Mouse (Mus musculus) limb, embryonic 15.5 days (tissue): ENCODE data around the gene Skp1a. TPM values are rescaled to one million over a fixed set of nuclear protein-coding genes. Genes with fewer than 3 reads are reported as not detected.

ENCODE experiments used
- ATAC-seq: fragments of 200-750 bp; cut with Nextera tagmentation; 2 replicates; pipeline ENCODE4 v1.8.0; 2017; ENCODE audit warnings: low read depth, moderate TSS enrichment; ENCODE audit not compliant: insufficient number of reproducible peaks, low FRiP score, low TSS enrichment
- H3K27ac ChIP-seq: fragments of 300-500 bp; sonication (generic); 2 replicates; pipeline ENCODE4 v1.5.1; 2015; ENCODE audit warnings: moderate library complexity, mild to moderate bottlenecking, inconsistent platforms
- H3K27me3 ChIP-seq: fragments of 300-500 bp; sonication (generic); 2 replicates; pipeline ENCODE4 v1.6.1; 2015; ENCODE audit warnings: inconsistent platforms
- H3K36me3 ChIP-seq: fragments of 300-500 bp; sonication (generic); 2 replicates; pipeline ENCODE4 v1.6.1; 2015; ENCODE audit warnings: inconsistent platforms
- H3K4me1 ChIP-seq: fragments of 300-500 bp; sonication (generic); 2 replicates; pipeline ENCODE4 v1.6.1; 2015; ENCODE audit warnings: inconsistent platforms
- H3K4me2 ChIP-seq: fragments of 300-500 bp; sonication (generic); 2 replicates; pipeline ENCODE4 v1.6.1; 2015; ENCODE audit warnings: mild to moderate bottlenecking, inconsistent platforms
- H3K4me3 ChIP-seq: fragments of 300-500 bp; sonication (generic); 2 replicates; pipeline ENCODE4 v1.5.1; 2015; ENCODE audit warnings: mild to moderate bottlenecking, inconsistent platforms
- H3K9ac ChIP-seq: fragments of 300-500 bp; sonication (generic); 2 replicates; pipeline ENCODE4 v1.6.1; 2015; ENCODE audit warnings: inconsistent platforms
- H3K9me3 ChIP-seq: fragments of 300-500 bp; sonication (generic); 2 replicates; pipeline ENCODE4 v1.6.1; 2016; ENCODE audit warnings: inconsistent platforms
- WGBS: fragments of 180-500 bp; shearing (Covaris S2); methylation state at CpG from one replicate; pipeline ENCODE4 v1.1.7; 2015; 5-methylcytosine and 5-hydroxymethylcytosine counted together
- polyA plus RNA-seq: library from polyadenylated mRNA; unstranded; fragments of >200 nt; fragmentation: Nextera tagmentation; extraction: Ambion mirVana; gene quantifications from 2 replicates; pipeline ENCODE4 v1.2.1, GENCODE M21; 2015

Gene Skp1a
- polyA plus RNA-seq, 1 experiment from 2014 or later, result 744 TPM

GRCm38 (mm10) chr11:52273183-52273941, 41.6 kb downstream of the Skp1a start:
- Histone ChIP-seq H3K4me1 (peaks cover 16% of the 10 kb centered on the region), H3K4me3 (no peak overlapping the region), H3K9ac (no peak overlapping the region), H3K36me3 (no peaks in the 10 kb centered on the region), H3K4me2 (no peak overlapping the region), H3K27me3 (no peaks in the 10 kb centered on the region), H3K9me3 (no peaks in the 10 kb centered on the region), H3K27ac (no peak overlapping the region)
- WGBS, result 42% methylated on average over 11 of the region's 11 CpGs
- peak; percentile 22; the same call in 1 of the 2 replicates for ATAC-seq

DNA sequence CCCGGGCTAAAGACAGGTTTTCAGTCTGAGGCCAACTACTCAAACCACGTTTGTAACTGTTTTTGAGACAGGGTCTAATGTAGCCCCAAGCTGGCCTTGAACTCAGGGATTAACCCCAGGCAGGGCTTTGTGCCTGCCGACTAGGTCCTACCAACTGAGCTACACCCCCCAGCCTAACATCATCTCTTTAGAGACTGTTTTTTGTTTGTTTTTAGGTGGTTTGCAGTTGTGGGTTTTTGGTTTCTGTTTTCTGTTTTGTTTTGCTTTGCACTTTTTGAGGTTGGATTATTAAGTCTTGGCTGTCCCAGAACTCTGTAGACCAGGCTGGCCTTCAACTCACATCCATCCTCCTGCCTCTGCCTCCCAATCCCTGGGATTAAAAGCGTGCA, 42.1 kb downstream of the Skp1a start:
- no peak for ATAC-seq
- H3K9ac ChIP-seq, result no peak overlapping the region
- no peaks in the 10 kb centered on the region for H3K27me3 ChIP-seq
- WGBS, result 73% methylated on average over 4 of the region's 4 CpGs
- H3K27ac ChIP-seq, result no peak overlapping the region
- no peaks in the 10 kb centered on the region for H3K9me3 ChIP-seq
- H3K4me3 ChIP-seq, result no peak overlapping the region
- 0 out of 2 replicates have a peak, but pooled peaks cover 2% of the 10 kb centered on the region for H3K36me3 ChIP-seq
- H3K4me1 ChIP-seq, result peaks cover 16% of the 10 kb centered on the region
- no peak overlapping the region for H3K4me2 ChIP-seq

DNA sequence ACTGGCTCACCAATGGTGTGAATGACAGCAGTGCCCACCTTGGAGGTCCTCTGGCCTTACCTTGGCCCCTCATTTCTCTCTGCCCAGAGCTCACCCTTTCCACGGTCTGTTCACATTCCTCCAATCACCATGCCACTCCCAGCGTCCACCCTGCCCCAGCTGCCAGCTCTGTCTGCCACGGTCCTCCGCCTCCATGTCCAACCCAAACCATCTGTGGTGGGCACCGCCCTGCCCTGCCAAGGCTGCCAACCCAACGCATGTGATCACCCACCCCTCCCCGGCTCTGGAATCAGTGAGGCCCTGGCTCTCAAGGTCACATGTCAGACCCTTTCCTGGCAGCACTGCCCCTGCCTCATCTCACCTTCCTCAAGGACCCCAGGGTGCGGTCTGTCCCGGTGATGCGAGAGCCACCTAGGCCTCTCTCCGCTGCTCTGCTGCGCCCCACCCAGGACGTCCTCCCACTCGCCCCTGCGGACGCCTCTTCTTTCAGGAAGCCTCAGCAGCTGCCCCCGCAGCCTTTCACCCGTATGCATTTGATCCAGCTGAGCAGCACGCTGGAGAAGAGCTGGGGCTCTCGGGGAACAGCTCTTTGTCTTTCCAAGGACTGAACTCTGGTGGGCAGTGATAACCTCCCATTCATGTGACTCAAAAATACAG, 42.8 kb downstream of the Skp1a start:
- Histone ChIP-seq H3K4me1 (peaks cover 16% of the 10 kb centered on the region), H3K27me3 (no peaks in the 10 kb centered on the region), H3K9ac (no peak overlapping the region), H3K9me3 (no peaks in the 10 kb centered on the region), H3K36me3 (0 out of 2 replicates have a peak, but pooled peaks cover 2% of the 10 kb centered on the region), H3K4me3 (no peak overlapping the region), H3K4me2 (no peak overlapping the region), H3K27ac (no peak overlapping the region)
- 85% methylated on average over 20 of the region's 20 CpGs for WGBS
- ATAC-seq, result no peak

- no peak for ATAC-seq
- H3K27ac ChIP-seq, result no peak overlapping the region
- 85% methylated on average over 8 of the region's 8 CpGs for WGBS
- no peak overlapping the region for H3K9ac ChIP-seq
- H3K9me3 ChIP-seq, result no peaks in the 10 kb centered on the region
- no peak overlapping the region for H3K4me2 ChIP-seq
- H3K36me3 ChIP-seq, result 0 out of 2 replicates have a peak, but pooled peaks cover 2% of the 10 kb centered on the region
- no peak overlapping the region for H3K4me3 ChIP-seq
- no peaks in the 10 kb centered on the region for H3K27me3 ChIP-seq
- H3K4me1 ChIP-seq, result peaks cover 16% of the 10 kb centered on the region
These were observed 43.6 kb downstream of the Skp1a start for GRCm38 (mm10) chr11:52275366-52275765.

- Histone ChIP-seq H3K4me2 (no peak overlapping the region), H3K27me3 (peaks cover 3% of the 10 kb centered on the region; the same call in 1 of the 2 replicates), H3K27ac (no peak overlapping the region), H3K4me3 (no peak overlapping the region), H3K36me3 (0 out of 2 replicates have a peak, but pooled peaks cover 2% of the 10 kb centered on the region), H3K9me3 (no peaks in the 10 kb centered on the region), H3K9ac (no peak overlapping the region), H3K4me1 (peaks cover 16% of the 10 kb centered on the region)
- WGBS, result 82% methylated on average over 9 of the region's 9 CpGs
- no peak for ATAC-seq
These were observed 44.2 kb downstream of the Skp1a start for GRCm38 (mm10) chr11:52275774-52276555.

DNA sequence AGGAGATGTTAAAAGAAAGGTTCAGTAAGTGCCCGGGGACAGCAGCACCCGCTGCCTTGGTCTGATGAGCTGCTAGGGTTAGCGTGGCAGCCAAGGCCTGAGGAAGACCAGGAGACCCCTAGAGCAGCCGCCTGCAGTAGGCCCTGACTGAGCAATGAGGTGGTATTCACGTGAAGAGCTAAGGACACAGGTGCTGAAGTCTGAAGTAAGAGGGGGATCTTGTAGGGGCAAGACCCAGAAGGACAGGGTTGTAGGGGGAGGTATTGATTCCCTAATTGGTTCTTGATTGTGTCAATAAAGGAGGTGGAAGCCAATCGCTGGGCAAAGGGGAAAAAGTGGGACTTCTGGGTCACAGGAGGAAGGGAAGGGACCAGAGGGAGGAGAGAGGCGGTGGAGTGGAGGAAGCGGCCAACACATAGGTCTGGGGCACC, 45.2 kb downstream of the Skp1a start:
- ATAC-seq, result no peak
- Histone ChIP-seq H3K9ac (no peak overlapping the region), H3K4me2 (no peak overlapping the region), H3K36me3 (0 out of 2 replicates have a peak, but pooled peaks cover 2% of the 10 kb centered on the region), H3K27ac (no peak overlapping the region), H3K4me3 (no peak overlapping the region), H3K27me3 (peaks cover 14% of the 10 kb centered on the region; the same call in 1 of the 2 replicates), H3K4me1 (peaks cover 16% of the 10 kb centered on the region), H3K9me3 (no peaks in the 10 kb centered on the region)
- WGBS, result 91% methylated on average over 8 of the region's 8 CpGs

DNA sequence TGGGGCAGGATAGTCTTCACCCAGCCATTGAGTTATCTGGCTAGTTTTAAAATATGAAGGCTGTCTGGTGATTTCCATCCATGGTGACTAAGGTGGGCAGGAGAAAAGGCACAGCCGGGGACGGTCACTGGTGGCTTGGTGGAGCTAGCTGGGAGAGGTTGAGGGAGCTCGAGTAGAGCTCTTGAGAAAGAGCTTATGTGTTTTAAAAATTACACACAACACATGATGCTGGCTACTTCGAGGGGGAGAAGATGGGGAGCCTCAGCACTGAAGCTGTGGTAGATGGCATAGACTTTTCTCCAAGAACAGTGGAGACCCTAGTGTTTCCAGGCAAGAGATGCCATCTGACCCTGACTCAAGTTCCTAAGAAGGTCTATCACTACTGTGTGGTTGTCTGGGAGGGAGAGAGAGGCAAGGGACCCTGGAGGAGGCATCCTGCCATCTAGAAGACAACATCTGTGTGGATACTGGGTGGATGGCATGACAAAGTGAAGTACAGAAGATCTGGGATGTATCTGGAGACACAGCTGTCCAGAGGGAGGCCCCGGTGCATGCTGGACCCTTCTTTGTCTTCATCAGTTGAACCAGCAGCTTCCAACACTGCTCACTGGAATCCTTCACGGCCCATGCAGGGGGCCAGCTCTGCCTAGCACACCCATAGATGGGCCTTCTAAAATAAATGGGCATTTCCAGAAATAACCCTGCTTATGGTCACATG, 45.8 kb downstream of the Skp1a start:
- 91% methylated on average over 6 of the region's 6 CpGs for WGBS
- Histone ChIP-seq H3K4me3 (no peak overlapping the region), H3K27ac (no peak overlapping the region), H3K4me2 (no peak overlapping the region), H3K9me3 (no peaks in the 10 kb centered on the region), H3K27me3 (peaks cover 18% of the 10 kb centered on the region; the same call in 1 of the 2 replicates), H3K9ac (no peak overlapping the region), H3K36me3 (0 out of 2 replicates have a peak, but pooled peaks cover 2% of the 10 kb centered on the region), H3K4me1 (peaks cover 15% of the 10 kb centered on the region)
- no peak for ATAC-seq

GRCm38 (mm10) chr11:52278164-52278563, 46.4 kb downstream of the Skp1a start:
- peaks cover 15% of the 10 kb centered on the region for H3K4me1 ChIP-seq
- WGBS, result 92% methylated on average over 3 of the region's 3 CpGs
- H3K36me3 ChIP-seq, result 0 out of 2 replicates have a peak, but pooled peaks cover 2% of the 10 kb centered on the region
- no peak overlapping the region for H3K4me3 ChIP-seq
- peaks cover 24% of the 10 kb centered on the region; the same call in 1 of the 2 replicates for H3K27me3 ChIP-seq
- no peak overlapping the region for H3K27ac ChIP-seq
- ATAC-seq, result no peak
- H3K9me3 ChIP-seq, result no peaks in the 10 kb centered on the region
- no peak overlapping the region for H3K9ac ChIP-seq
- no peak overlapping the region for H3K4me2 ChIP-seq

GRCm38 (mm10) chr11:52278991-52279390, 47.2 kb downstream of the Skp1a start:
- Histone ChIP-seq H3K9me3 (no peaks in the 10 kb centered on the region), H3K9ac (no peak overlapping the region), H3K4me1 (peaks cover 21% of the 10 kb centered on the region), H3K4me3 (no peak overlapping the region), H3K27ac (no peak overlapping the region), H3K36me3 (0 out of 2 replicates have a peak, but pooled peaks cover 2% of the 10 kb centered on the region), H3K4me2 (no peak overlapping the region), H3K27me3 (peaks cover 28% of the 10 kb centered on the region)
- no peak for ATAC-seq
- WGBS, result 92% methylated on average over 6 of the region's 6 CpGs

DNA sequence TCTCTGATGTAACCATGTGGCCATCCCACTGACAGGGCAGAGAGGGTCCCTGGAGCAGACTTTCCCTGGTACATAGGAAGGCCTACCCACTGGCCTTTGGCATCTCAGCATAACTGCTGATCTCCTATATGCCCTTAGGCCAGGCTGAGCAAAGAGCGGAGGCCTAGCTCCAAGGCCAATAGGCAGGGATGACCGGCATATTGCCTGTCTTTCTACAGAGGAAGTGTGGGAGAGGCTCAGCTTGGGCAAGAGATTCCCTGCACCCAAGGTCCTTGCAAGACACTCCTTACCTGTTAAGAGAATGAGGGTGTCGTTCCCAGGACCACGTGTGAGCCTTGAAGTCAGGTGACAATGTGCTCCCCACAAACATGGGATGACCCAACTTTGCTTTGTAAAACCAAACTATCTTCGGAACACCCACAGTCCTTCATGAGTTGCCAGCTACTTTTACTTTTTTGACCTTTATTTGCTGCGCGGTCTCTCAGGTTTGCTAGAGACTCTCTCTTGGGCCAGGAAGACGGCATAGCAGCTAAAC, 47.9 kb downstream of the Skp1a start:
- H3K9me3 ChIP-seq, result no peaks in the 10 kb centered on the region
- 92% methylated on average over 8 of the region's 8 CpGs for WGBS
- H3K36me3 ChIP-seq, result 0 out of 2 replicates have a peak, but pooled peaks cover 2% of the 10 kb centered on the region
- H3K4me2 ChIP-seq, result no peak overlapping the region
- H3K27me3 ChIP-seq, result peaks cover 34% of the 10 kb centered on the region
- ATAC-seq, result no peak
- H3K27ac ChIP-seq, result no peak overlapping the region
- no peak overlapping the region for H3K4me3 ChIP-seq
- H3K9ac ChIP-seq, result no peak overlapping the region
- H3K4me1 ChIP-seq, result peaks cover 28% of the 10 kb centered on the region
